Mouse (Mus musculus) kidney, embryonic 14.5 days (tissue): Measurements from ENCODE around the gene Zfp217. TPM values are rescaled to one million over a fixed set of nuclear protein-coding genes. Genes with fewer than 3 reads are reported as not detected.
A peak's percentile ranks its signal among the peaks of the same experiment; 100 is the strongest.

Experiments used
- ATAC-seq: fragments of 200-750 bp; cut with Nextera tagmentation; 2 replicates; pipeline ENCODE4 v1.8.0; 2017; ENCODE audit warnings: moderate number of reproducible peaks, mild to moderate bottlenecking, moderate TSS enrichment, moderate library complexity; ENCODE audit not compliant: low FRiP score, low TSS enrichment
- H3K27ac ChIP-seq: fragments of 300-500 bp; sonication (generic); 2 replicates; pipeline ENCODE4 v1.5.1; 2014; ENCODE audit warnings: low read depth, mild to moderate bottlenecking, low read length, moderate library complexity, mixed read lengths
- H3K27me3 ChIP-seq: fragments of 300-500 bp; sonication (generic); 2 replicates; pipeline ENCODE4 v1.6.1; 2014; ENCODE audit warnings: mild to moderate bottlenecking, low read length; ENCODE audit not compliant: control insufficient read depth, insufficient read depth
- H3K36me3 ChIP-seq: fragments of 300-500 bp; sonication (generic); 2 replicates; pipeline ENCODE4 v1.6.1; 2014; ENCODE audit warnings: low read length, mixed read lengths; ENCODE audit not compliant: control insufficient read depth, insufficient read depth
- H3K4me1 ChIP-seq: fragments of 300-500 bp; sonication (generic); 2 replicates; pipeline ENCODE4 v1.6.1; 2014; ENCODE audit warnings: low read length, mixed read lengths; ENCODE audit not compliant: control insufficient read depth, insufficient read depth
- H3K4me2 ChIP-seq: fragments of 300-500 bp; sonication (generic); replicated peaks from 2 replicates; pipeline ENCODE4 v1.6.1; 2014; ENCODE audit warnings: low read depth, mild to moderate bottlenecking, low read length
- H3K4me3 ChIP-seq: fragments of 300-500 bp; sonication (generic); 2 replicates; pipeline ENCODE4 v1.5.1; 2014; ENCODE audit warnings: mild to moderate bottlenecking, low read length
- H3K9ac ChIP-seq: fragments of 300-500 bp; sonication (generic); 2 replicates; pipeline ENCODE4 v1.6.1; 2014; ENCODE audit warnings: low read depth, mild to moderate bottlenecking, low read length, moderate library complexity
- H3K9me3 ChIP-seq: fragments of 300-500 bp; sonication (generic); 2 replicates; pipeline ENCODE4 v1.6.1; 2016; ENCODE audit warnings: low read length; ENCODE audit not compliant: control insufficient read depth
- WGBS: fragments of 180-500 bp; shearing (Covaris S2); extraction: QIAGEN DNeasy Blood & Tissue Kit; methylation state at CpG from one replicate; pipeline ENCODE4 v1.1.7; 2014; 5-methylcytosine and 5-hydroxymethylcytosine counted together
- polyA plus RNA-seq: library from polyadenylated mRNA; unstranded; fragments of >200 nt; fragmentation: Nextera tagmentation; extraction: Ambion mirVana; gene quantifications from 2 replicates; pipeline ENCODE4 v1.2.1, GENCODE M21; 2014

The Zfp217 gene
- polyA plus RNA-seq, 1 experiment from 2014 or later: 5.6 TPM

DNA sequence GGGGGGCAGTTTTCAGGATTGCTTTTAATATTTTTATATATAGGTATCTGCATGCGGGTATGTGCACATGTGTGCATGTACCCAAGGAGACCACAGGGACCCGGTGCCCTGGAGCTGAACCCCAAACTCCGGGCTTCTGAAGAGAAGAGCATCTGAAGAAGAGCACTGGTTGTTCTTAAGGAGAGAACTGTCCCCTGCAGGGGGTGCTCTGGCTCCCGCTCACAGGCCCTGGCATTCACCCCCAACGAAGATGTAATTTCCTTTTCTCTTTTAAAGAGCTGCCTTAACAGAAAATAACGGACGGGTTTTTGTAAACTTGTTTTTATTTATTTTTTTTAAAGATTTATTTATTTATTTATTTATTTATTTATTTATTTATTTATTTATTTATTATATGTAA lies 46.0 kb downstream of the Zfp217 start:
- Histone ChIP-seq H3K4me3 (no peak overlapping the region), H3K9me3 (no peaks in the 10 kb centered on the region), H3K4me1 (no peaks in the 10 kb centered on the region), H3K36me3 (peaks cover 3% of the 10 kb centered on the region; the same call in 1 of the 2 replicates), H3K9ac (no peak overlapping the region), H3K27me3 (no peaks in the 10 kb centered on the region), H3K27ac (no peak overlapping the region), H3K4me2 (no peak overlapping the region)
- WGBS: 73% methylated on average over 7 of the region's 7 CpGs
- ATAC-seq: no peak

DNA sequence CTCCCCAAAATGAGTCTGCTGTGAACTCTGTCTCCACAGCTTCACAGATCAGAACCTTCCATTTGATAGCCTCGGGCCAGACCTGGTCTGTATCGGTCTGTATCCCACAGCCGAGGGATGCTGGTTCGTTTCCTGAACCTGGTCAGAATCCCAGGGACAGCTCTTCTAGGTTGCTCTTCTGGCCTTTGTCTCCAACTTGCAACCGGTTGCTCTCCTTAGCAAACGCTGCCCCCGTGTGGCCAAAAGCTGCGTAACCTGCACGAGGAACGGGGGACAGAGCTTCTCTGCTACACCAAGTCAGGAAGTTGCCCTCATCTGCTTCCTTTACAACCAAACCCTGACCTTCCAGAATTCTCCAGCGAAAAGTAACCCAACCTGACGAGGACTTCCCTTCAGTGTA lies 46.8 kb downstream of the Zfp217 start:
- Histone ChIP-seq H3K9me3 (no peaks in the 10 kb centered on the region), H3K4me2 (no peak overlapping the region), H3K4me3 (no peak overlapping the region), H3K27ac (no peak overlapping the region), H3K9ac (no peak overlapping the region), H3K36me3 (no peaks in the 10 kb centered on the region), H3K4me1 (no peaks in the 10 kb centered on the region), H3K27me3 (no peaks in the 10 kb centered on the region)
- ATAC-seq: peak; percentile 26; the same call in 1 of the 2 replicates
- WGBS: 3% methylated on average over 12 of the region's 12 CpGs

DNA sequence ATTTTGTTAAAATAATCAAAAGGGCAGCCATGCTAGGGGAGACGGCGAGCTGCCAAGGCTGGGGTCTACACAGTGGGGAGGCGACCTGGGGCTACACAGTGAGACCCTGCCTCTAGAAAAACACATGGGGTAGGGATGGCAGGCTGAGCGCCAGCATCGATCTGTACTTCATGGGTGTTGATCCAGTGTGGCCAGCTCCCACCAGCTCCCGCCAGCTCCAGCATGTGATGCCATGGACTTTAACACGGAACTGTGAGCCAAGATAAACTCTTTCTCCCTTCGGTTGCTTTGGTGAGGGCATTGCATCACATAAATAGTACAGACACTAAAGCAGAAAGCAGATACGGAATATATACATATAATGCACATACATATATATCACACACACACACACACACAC lies 53.0 kb downstream of the Zfp217 start:
- Histone ChIP-seq H3K9ac (no peak overlapping the region), H3K27me3 (no peaks in the 10 kb centered on the region), H3K36me3 (no peaks in the 10 kb centered on the region), H3K4me1 (no peaks in the 10 kb centered on the region), H3K4me2 (no peak overlapping the region), H3K27ac (no peak overlapping the region), H3K9me3 (no peaks in the 10 kb centered on the region), H3K4me3 (no peak overlapping the region)
- no peak for ATAC-seq
- 91% methylated on average over 9 of the region's 9 CpGs for WGBS

DNA sequence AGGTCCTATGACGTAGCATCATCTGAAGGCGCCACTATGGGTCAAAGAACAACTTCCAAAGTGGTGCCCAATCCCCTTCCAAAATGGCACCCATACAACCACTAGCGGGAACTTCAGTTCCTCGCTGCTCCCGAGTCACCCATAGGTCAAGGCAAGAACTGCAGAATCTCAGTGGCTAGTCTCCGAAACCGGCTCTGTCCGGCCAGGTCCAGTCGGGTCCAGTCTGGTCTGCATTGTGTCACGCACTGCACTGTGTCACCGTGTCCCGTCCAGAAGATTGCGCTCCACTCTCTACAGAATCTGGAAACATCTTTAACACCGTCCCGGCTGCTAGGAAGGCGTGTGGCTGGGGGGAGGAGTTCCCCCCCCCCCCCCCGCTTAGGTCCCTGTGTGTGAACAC lies 53.7 kb downstream of the Zfp217 start:
- H3K9ac ChIP-seq: no peak overlapping the region
- 94% methylated on average over 17 of the region's 17 CpGs for WGBS
- H3K4me2 ChIP-seq: no peak overlapping the region
- H3K27me3 ChIP-seq: no peaks in the 10 kb centered on the region
- no peak overlapping the region for H3K4me3 ChIP-seq
- H3K36me3 ChIP-seq: no peaks in the 10 kb centered on the region
- no peaks in the 10 kb centered on the region for H3K9me3 ChIP-seq
- no peak for ATAC-seq
- H3K27ac ChIP-seq: no peak overlapping the region
- H3K4me1 ChIP-seq: no peaks in the 10 kb centered on the region

DNA sequence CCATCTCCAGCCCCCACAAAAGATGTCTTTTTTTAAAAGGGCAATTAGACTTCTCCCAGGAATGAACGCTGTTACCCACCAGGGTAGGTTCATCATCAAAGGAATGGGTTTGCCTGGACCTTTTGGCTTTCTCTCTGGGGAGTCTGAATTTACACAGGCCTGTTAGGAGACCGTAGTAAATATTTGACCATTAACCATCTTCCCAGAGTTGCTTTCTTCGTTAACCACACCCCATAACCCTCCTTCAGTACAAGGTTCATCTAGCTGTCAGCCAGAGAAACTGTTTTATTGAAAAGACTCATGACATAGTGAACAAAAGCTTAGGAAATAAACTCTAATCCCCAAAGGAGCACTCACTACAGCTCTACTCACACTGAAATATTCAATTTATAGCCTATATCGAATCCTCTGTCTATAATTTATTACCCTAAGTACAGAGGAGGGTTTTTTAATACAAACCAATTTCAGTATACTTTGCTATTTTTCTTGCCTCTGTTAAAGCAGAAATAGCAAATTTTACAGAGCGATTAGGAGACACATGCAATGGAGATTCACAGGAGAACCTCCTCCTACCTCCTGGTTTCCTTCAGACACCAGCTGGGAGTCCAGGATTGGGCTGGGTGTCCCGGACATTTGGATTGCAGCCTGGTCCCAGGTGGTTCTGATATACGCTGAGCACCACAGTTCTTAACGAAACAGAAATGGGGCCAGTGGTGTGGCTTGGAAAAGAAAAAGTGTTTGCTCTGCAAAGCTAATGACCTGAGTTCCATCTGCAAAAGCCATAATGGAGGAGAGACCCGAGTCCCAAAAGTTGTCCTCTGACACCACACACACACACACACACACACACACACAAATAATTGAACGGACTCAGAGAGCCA lies 56.1 kb downstream of the Zfp217 start:
- ATAC-seq: no peak; the same call in 1 of the 2 replicates
- peak overlapping the region; percentile 13; the same call in 1 of the 2 replicates for H3K27ac ChIP-seq

DNA sequence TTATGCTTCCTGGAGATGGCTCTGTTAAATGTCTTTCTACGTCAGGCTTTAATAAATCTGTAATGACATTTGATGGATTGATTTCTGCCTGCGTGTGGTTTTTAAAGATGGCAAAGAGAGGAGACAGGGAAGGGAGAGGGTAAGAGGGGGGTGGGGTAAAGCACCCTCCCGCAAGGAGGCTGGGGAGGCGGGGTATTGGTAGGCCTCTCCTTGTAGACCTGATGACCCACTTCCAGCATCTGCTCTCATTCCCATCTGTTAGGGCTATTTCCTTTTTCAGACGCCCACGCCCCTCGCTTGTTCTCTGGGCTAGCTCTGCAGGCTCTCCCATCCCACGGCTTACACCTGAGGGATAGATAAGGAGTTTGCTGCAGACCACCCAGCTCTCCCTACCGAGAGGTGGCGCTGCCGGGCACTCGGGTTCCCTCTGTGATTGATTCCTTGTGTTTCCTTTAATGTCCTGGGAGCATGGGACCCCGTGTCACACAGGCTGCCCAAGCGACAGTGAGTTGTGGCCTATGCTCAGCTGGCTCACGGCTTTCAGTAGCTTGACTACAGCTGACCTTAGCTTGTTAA lies 69.4 kb downstream of the Zfp217 start:
- Histone ChIP-seq H3K9me3 (no peaks in the 10 kb centered on the region), H3K27me3 (no peaks in the 10 kb centered on the region), H3K4me2 (no peak overlapping the region), H3K27ac (no peak overlapping the region), H3K4me1 (no peaks in the 10 kb centered on the region), H3K36me3 (no peaks in the 10 kb centered on the region), H3K4me3 (no peak overlapping the region), H3K9ac (no peak overlapping the region)
- 36% methylated on average over 15 of the region's 15 CpGs for WGBS
- no peak for ATAC-seq

More for the DNA sequence above, 56.1 kb downstream of the Zfp217 start:
- H3K36me3 ChIP-seq: no peaks in the 10 kb centered on the region
- WGBS: 47% methylated on average over 10 of the region's 10 CpGs
- no peak overlapping the region for H3K4me3 ChIP-seq
- no peaks in the 10 kb centered on the region for H3K4me1 ChIP-seq
- no peaks in the 10 kb centered on the region for H3K9me3 ChIP-seq
- H3K27me3 ChIP-seq: no peaks in the 10 kb centered on the region
- H3K4me2 ChIP-seq: no peak overlapping the region
- no peak overlapping the region for H3K9ac ChIP-seq

DNA sequence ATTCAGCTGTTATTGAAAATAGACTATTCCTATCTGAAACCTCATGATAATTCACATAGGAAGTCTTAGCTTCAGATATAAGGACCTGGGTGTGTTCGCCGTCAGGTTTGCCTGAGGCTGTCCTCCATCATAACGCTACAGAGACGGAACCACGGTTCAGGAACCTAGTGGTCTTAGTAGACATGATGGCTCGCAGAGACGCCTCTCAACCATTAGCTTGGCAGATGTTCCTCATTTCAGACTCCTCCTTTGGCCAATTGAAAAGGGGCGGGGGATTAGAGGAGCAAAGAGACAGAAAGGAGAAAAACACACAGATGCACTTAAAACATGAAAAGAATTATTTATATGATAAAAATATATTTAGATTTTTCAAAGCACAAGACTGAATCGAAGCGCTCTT lies 69.9 kb downstream of the Zfp217 start:
- WGBS: 89% methylated on average over 10 of the region's 10 CpGs
- H3K4me1 ChIP-seq: no peaks in the 10 kb centered on the region
- ATAC-seq: no peak

DNA sequence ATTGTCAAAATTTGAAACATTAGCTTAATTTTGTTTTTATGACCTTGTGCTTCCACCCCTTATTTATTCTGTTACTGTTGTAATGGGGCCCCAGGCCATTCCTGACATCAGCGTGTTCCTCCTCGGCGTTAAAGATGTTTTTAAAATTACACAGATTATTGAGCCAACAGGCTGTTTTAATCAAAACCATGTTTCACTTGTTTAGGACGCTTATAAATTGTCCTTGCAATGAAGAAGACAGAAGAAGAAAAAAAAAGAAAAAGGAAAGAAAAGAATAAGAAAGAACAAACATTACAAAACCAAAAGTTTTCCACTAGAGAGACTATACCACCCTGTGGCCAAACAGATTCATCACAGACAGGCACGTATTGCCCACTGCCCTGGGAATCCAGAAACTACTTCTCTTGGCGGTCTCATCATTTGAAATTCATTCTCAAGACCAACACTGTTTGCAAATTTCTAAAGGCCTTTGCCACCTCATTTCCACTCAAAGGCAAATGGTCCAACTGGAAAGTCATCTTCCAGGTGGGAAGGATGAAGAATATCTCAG lies 70.9 kb downstream of the Zfp217 start:
- Histone ChIP-seq H3K36me3 (no peaks in the 10 kb centered on the region), H3K27ac (no peak overlapping the region), H3K4me2 (no peak overlapping the region), H3K9me3 (no peaks in the 10 kb centered on the region), H3K4me3 (no peak overlapping the region), H3K9ac (no peak overlapping the region), H3K27me3 (no peaks in the 10 kb centered on the region), H3K4me1 (no peaks in the 10 kb centered on the region)
- ATAC-seq: no peak
- WGBS: 55% methylated on average over 6 of the region's 6 CpGs

More for the DNA sequence above, 69.9 kb downstream of the Zfp217 start:
- no peaks in the 10 kb centered on the region for H3K27me3 ChIP-seq
- no peaks in the 10 kb centered on the region for H3K9me3 ChIP-seq
- H3K4me3 ChIP-seq: no peak overlapping the region
- no peak overlapping the region for H3K27ac ChIP-seq
- no peaks in the 10 kb centered on the region for H3K36me3 ChIP-seq
- no peak overlapping the region for H3K4me2 ChIP-seq
- no peak overlapping the region for H3K9ac ChIP-seq
